Mouse (Mus musculus): ENCODE measurements around the gene Uba2. TPM values are rescaled to one million over a fixed set of nuclear protein-coding genes. Genes with fewer than 3 reads are reported as not detected.

The Uba2 gene
- 98.0 TPM for polyA plus RNA-seq (2012; fragmentation: generic; extraction: Trizol)
- long read RNA-seq, experiment 1, transcript Uba2-201 (17 exons, 2,579 nt): major isoform, 91 of 107 reads
- long read RNA-seq, experiment 1, partial matches to known transcripts: 1 of 107 reads
- long read RNA-seq, experiment 1, other reads (novel, unspliced or antisense): 14 of 107 reads
- long read RNA-seq, experiment 2, transcript Uba2-201 (17 exons, 2,579 nt): major isoform, 1,338 of 1,427 reads
- long read RNA-seq, experiment 2, partial matches to known transcripts: 14 of 1,427 reads
- long read RNA-seq, experiment 2, other reads (novel, unspliced or antisense): 75 of 1,427 reads

DNA sequence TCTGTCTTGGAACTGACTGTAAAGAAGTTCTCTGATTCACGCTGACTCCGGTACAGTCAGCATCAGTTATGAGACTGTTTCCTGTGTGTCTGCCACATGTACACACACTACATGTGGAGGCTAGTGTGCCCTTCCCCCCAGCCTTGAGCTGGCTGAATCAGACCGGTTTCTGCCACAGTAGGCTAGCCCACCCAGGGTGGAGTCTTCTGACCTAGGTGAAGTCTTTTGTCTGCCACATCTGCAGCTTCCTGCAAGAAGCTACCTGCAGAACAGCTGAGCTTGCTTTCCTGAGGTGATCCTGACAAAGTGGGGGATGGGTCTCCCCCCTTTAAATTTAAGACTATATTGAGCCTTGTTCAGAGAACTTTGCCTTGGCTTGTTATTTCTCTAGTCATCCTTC is at the start of gene Uba2:
TSS of gene Uba2 (minus strand) at position 146 of the 400 bp plus-strand sequence.
- Histone ChIP-seq H3K79me3 (ENCODE audit: low read depth) (peaks cover 36% of the 10 kb centered on the region), H3ac (ENCODE audit: control insufficient read depth, insufficient read length, low read depth) (peak within 1 kb of the TSS; percentile 13), H3K27me3 (ENCODE audit: control insufficient read depth, insufficient read depth, insufficient read length) (no peaks in the 10 kb centered on the region), H3K79me2 (ENCODE audit: control insufficient read depth, insufficient read depth) (peaks cover 39% of the 10 kb centered on the region), H3K36me3 (ENCODE audit: control insufficient read depth, insufficient read depth) (peaks cover 11% of the 10 kb centered on the region), H3K4me3 (ENCODE audit: insufficient read depth, poor library complexity, severe bottlenecking) (peak within 1 kb of the TSS; percentile 79)
- TF ChIP-seq USF1 (IDR thresholded peaks at IDR 0.05; ENCODE audit: low read depth) (no peak), MAX (IDR thresholded peaks at IDR 0.05) (no peak), CEBPB (IDR thresholded peaks at IDR 0.05; ENCODE audit: low read depth) (no peak), MYOG (IDR thresholded peaks at IDR 0.05; ENCODE audit: control insufficient read depth, extremely low read depth, insufficient read length) (no peak), FOSL1 (IDR thresholded peaks at IDR 0.05; ENCODE audit: insufficient read depth, low read length, poor library complexity, severe bottlenecking) (no peak), CTCF (IDR thresholded peaks at IDR 0.05; ENCODE audit: control insufficient read depth, insufficient read depth, insufficient read length) (no peak), MYOD1 (IDR thresholded peaks at IDR 0.05; ENCODE audit: control insufficient read depth, insufficient read length, low read depth) (no peak)

DNA sequence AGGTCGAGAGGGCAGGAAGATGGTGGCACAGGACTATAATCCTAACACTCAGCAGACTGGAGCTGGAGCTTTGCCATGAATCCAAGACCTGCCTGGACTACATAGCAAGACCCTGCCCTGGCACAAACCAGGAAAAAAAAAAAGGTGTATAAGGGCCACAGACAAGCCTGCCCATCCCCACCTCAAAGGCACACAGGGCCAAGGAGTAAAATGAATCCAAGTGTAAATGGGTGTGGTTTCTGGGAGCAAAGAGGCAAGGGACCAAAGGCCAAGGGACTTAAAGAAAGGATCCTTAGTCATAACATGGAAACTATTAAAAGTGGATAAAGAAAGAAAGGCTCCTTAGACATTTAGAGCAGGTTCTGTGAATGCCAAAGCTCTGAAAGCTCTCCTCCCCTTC is 49.1 kb upstream of the Uba2 start:
- Histone ChIP-seq H3K79me3 (ENCODE audit: low read depth) (peaks cover 8% of the 10 kb centered on the region), H3K27me3 (ENCODE audit: control insufficient read depth, insufficient read depth, insufficient read length) (no peaks in the 10 kb centered on the region), H3K36me3 (ENCODE audit: control insufficient read depth, insufficient read depth) (peaks cover 87% of the 10 kb centered on the region), H3K79me2 (ENCODE audit: control insufficient read depth, insufficient read depth) (peaks cover 12% of the 10 kb centered on the region), H3K4me3 (ENCODE audit: insufficient read depth, poor library complexity, severe bottlenecking) (no peak overlapping the region), H3ac (ENCODE audit: control insufficient read depth, insufficient read length, low read depth) (no peak overlapping the region)
- TF ChIP-seq MYOD1 (IDR thresholded peaks at IDR 0.05; ENCODE audit: control insufficient read depth, insufficient read length, low read depth): no peak
- TF ChIP-seq CTCF (IDR thresholded peaks at IDR 0.05; ENCODE audit: control insufficient read depth, insufficient read depth, insufficient read length): no peak
- no peak for TF ChIP-seq CEBPB (IDR thresholded peaks at IDR 0.05; ENCODE audit: low read depth)
- no peak for TF ChIP-seq MAX (IDR thresholded peaks at IDR 0.05)
- no peak for TF ChIP-seq FOSL1 (IDR thresholded peaks at IDR 0.05; ENCODE audit: insufficient read depth, low read length, poor library complexity, severe bottlenecking)
- TF ChIP-seq USF1 (IDR thresholded peaks at IDR 0.05; ENCODE audit: low read depth): no peak
- TF ChIP-seq MYOG (IDR thresholded peaks at IDR 0.05; ENCODE audit: control insufficient read depth, extremely low read depth, insufficient read length): no peak

- Histone ChIP-seq H3K79me2 (ENCODE audit: control insufficient read depth, insufficient read depth) (no peaks in the 10 kb centered on the region), H3K79me3 (ENCODE audit: low read depth) (peaks cover 3% of the 10 kb centered on the region), H3K4me3 (ENCODE audit: insufficient read depth, poor library complexity, severe bottlenecking) (no peak overlapping the region), H3K36me3 (ENCODE audit: control insufficient read depth, insufficient read depth) (peaks cover 89% of the 10 kb centered on the region), H3ac (ENCODE audit: control insufficient read depth, insufficient read length, low read depth) (no peak overlapping the region), H3K27me3 (ENCODE audit: control insufficient read depth, insufficient read depth, insufficient read length) (no peaks in the 10 kb centered on the region)
- TF ChIP-seq CTCF (IDR thresholded peaks at IDR 0.05; ENCODE audit: control insufficient read depth, insufficient read depth, insufficient read length) (no peak), USF1 (IDR thresholded peaks at IDR 0.05; ENCODE audit: low read depth) (no peak), MYOD1 (IDR thresholded peaks at IDR 0.05; ENCODE audit: control insufficient read depth, insufficient read length, low read depth) (no peak), CEBPB (IDR thresholded peaks at IDR 0.05; ENCODE audit: low read depth) (no peak), FOSL1 (IDR thresholded peaks at IDR 0.05; ENCODE audit: insufficient read depth, low read length, poor library complexity, severe bottlenecking) (no peak), MAX (IDR thresholded peaks at IDR 0.05) (no peak), MYOG (IDR thresholded peaks at IDR 0.05; ENCODE audit: control insufficient read depth, extremely low read depth, insufficient read length) (no peak)
Observed at GRCm38 (mm10) chr7:34216474-34216873, 47.1 kb upstream of the Uba2 start.

DNA sequence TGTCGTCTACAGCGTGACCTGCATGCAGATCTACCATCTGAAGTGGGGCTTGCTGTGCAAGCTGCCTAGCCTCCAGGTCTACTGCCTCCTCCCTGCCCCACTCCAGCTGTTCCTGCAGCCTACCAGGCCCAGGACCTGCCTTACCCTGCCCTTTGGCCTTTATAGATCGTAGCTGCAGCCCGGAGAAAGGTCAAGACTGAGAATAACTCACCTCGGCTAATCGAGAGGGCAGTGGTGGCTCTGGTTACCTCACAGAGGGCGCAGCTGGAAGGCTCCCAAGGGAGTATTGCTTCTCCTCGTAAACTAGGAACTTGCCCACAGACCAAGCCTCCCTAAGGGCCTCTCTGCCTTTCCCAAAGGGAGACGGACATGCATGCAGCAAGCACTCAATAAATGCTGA is 46.1 kb upstream of the Uba2 start:
- no peaks in the 10 kb centered on the region for H3K79me2 ChIP-seq (ENCODE audit: control insufficient read depth, insufficient read depth)
- H3K4me3 ChIP-seq (ENCODE audit: insufficient read depth, poor library complexity, severe bottlenecking): no peak overlapping the region
- no peaks in the 10 kb centered on the region for H3K27me3 ChIP-seq (ENCODE audit: control insufficient read depth, insufficient read depth, insufficient read length)
- no peak overlapping the region for H3ac ChIP-seq (ENCODE audit: control insufficient read depth, insufficient read length, low read depth)
- H3K79me3 ChIP-seq (ENCODE audit: low read depth): peaks cover 2% of the 10 kb centered on the region
- H3K36me3 ChIP-seq (ENCODE audit: control insufficient read depth, insufficient read depth): peaks cover 91% of the 10 kb centered on the region
- TF ChIP-seq MYOD1 (IDR thresholded peaks at IDR 0.05; ENCODE audit: control insufficient read depth, insufficient read length, low read depth) (no peak), USF1 (IDR thresholded peaks at IDR 0.05; ENCODE audit: low read depth) (no peak), MAX (IDR thresholded peaks at IDR 0.05) (no peak), CEBPB (IDR thresholded peaks at IDR 0.05; ENCODE audit: low read depth) (no peak), MYOG (IDR thresholded peaks at IDR 0.05; ENCODE audit: control insufficient read depth, extremely low read depth, insufficient read length) (no peak), CTCF (IDR thresholded peaks at IDR 0.05; ENCODE audit: control insufficient read depth, insufficient read depth, insufficient read length) (no peak), FOSL1 (IDR thresholded peaks at IDR 0.05; ENCODE audit: insufficient read depth, low read length, poor library complexity, severe bottlenecking) (no peak)

GRCm38 (mm10) chr7:34214644-34215043 is 45.2 kb upstream of the Uba2 start:
- Histone ChIP-seq H3ac (ENCODE audit: control insufficient read depth, insufficient read length, low read depth) (no peak overlapping the region), H3K36me3 (ENCODE audit: control insufficient read depth, insufficient read depth) (peaks cover 92% of the 10 kb centered on the region), H3K27me3 (ENCODE audit: control insufficient read depth, insufficient read depth, insufficient read length) (no peaks in the 10 kb centered on the region), H3K79me2 (ENCODE audit: control insufficient read depth, insufficient read depth) (no peaks in the 10 kb centered on the region), H3K4me3 (ENCODE audit: insufficient read depth, poor library complexity, severe bottlenecking) (no peak overlapping the region), H3K79me3 (ENCODE audit: low read depth) (no peaks in the 10 kb centered on the region)
- TF ChIP-seq FOSL1 (IDR thresholded peaks at IDR 0.05; ENCODE audit: insufficient read depth, low read length, poor library complexity, severe bottlenecking): no peak
- TF ChIP-seq MYOD1 (IDR thresholded peaks at IDR 0.05; ENCODE audit: control insufficient read depth, insufficient read length, low read depth): no peak
- no peak for TF ChIP-seq CEBPB (IDR thresholded peaks at IDR 0.05; ENCODE audit: low read depth)
- no peak for TF ChIP-seq USF1 (IDR thresholded peaks at IDR 0.05; ENCODE audit: low read depth)
- TF ChIP-seq MAX (IDR thresholded peaks at IDR 0.05): no peak
- TF ChIP-seq CTCF (IDR thresholded peaks at IDR 0.05; ENCODE audit: control insufficient read depth, insufficient read depth, insufficient read length): no peak
- TF ChIP-seq MYOG (IDR thresholded peaks at IDR 0.05; ENCODE audit: control insufficient read depth, extremely low read depth, insufficient read length): no peak
